Mouse (Mus musculus) adrenal gland (tissue): ENCODE data around the gene Themis2.

Source experiments
- intact Hi-C: fragments of 180-260 bp; cut with DNase I; formaldehyde crosslinking; loops from one replicate; pipeline ENCODE4 v1.15.1; 2025
- long read RNA-seq, 2 experiments: library from polyadenylated mRNA; unstranded; transcript quantifications; one replicate each; pipeline ENCODE4 v2.0.0; 2020; ENCODE audit warnings: borderline replicate concordance in 1 of 2; ENCODE audit not compliant: insufficient replicate concordance in 1 of 2

Themis2 gene
- long read RNA-seq, experiment 1, partial matches to known transcripts, result 1 of 2 reads
- long read RNA-seq, experiment 1, other reads (novel, unspliced or antisense), result 0 of 2 reads
- long read RNA-seq, experiment 2, partial matches to known transcripts, result 0 of 1 reads
- long read RNA-seq, experiment 2, other reads (novel, unspliced or antisense), result 0 of 1 reads

- intact Hi-C loops, result no loop called here
These were observed at the start of gene Themis2 for GRCm38 (mm10) chr4:132796196-132796886. Gene Themis2, minus strand, starts transcription at chr4:132796387.

- intact Hi-C loops, result no loop called here
These were observed 47.5 kb upstream of the Themis2 start for GRCm38 (mm10) chr4:132843705-132844071.

- intact Hi-C loops, result no loop called here
These were observed 47.0 kb upstream of the Themis2 start, which contains the start of gene Ppp1r8 for GRCm38 (mm10) chr4:132842970-132843704. Gene Ppp1r8, minus strand, starts transcription at chr4:132843169.

GRCm38 (mm10) chr4:132842281-132842906, 46.2 kb upstream of the Themis2 start:
- intact Hi-C loops, result no loop called here

GRCm38 (mm10) chr4:132841493-132841892, 45.3 kb upstream of the Themis2 start:
- intact Hi-C loops, result no loop called here

GRCm38 (mm10) chr4:132823614-132824366, 27.6 kb upstream of the Themis2 start:
- intact Hi-C loops, result loop anchor here (5.0 kb wide), 1 partner anchor 46 kb away; no protein-coding TSS in a partner anchor

GRCm38 (mm10) chr4:132818442-132818841, 22.3 kb upstream of the Themis2 start:
- intact Hi-C loops, result no loop called here

- intact Hi-C loops, result no loop called here
These were observed 20.7 kb upstream of the Themis2 start for GRCm38 (mm10) chr4:132816855-132817254.

- intact Hi-C loops, result no loop called here
These were observed 20.2 kb upstream of the Themis2 start for GRCm38 (mm10) chr4:132816404-132816803.

- intact Hi-C loops, result no loop called here
These were observed 13.4 kb upstream of the Themis2 start for GRCm38 (mm10) chr4:132809621-132810020.

GRCm38 (mm10) chr4:132807771-132808641, 11.8 kb upstream of the Themis2 start:
- intact Hi-C loops, result no loop called here

GRCm38 (mm10) chr4:132806620-132807191, 10.5 kb upstream of the Themis2 start:
- intact Hi-C loops, result no loop called here

GRCm38 (mm10) chr4:132805599-132806197, 9.5 kb upstream of the Themis2 start:
- intact Hi-C loops, result no loop called here

- intact Hi-C loops, result no loop called here
These were observed 9.0 kb upstream of the Themis2 start for GRCm38 (mm10) chr4:132805146-132805545.

GRCm38 (mm10) chr4:132804331-132804730, 8.1 kb upstream of the Themis2 start:
- intact Hi-C loops, result no loop called here

GRCm38 (mm10) chr4:132803876-132804275, 7.7 kb upstream of the Themis2 start:
- intact Hi-C loops, result no loop called here

- intact Hi-C loops, result no loop called here
These were observed 7.0 kb upstream of the Themis2 start for GRCm38 (mm10) chr4:132803212-132803611.

- intact Hi-C loops, result no loop called here
These were observed 6.0 kb upstream of the Themis2 start for GRCm38 (mm10) chr4:132802171-132802637.
